Comparison of ENCODE assay signal across 7 mouse cellular contexts in the genomic region with DNA sequence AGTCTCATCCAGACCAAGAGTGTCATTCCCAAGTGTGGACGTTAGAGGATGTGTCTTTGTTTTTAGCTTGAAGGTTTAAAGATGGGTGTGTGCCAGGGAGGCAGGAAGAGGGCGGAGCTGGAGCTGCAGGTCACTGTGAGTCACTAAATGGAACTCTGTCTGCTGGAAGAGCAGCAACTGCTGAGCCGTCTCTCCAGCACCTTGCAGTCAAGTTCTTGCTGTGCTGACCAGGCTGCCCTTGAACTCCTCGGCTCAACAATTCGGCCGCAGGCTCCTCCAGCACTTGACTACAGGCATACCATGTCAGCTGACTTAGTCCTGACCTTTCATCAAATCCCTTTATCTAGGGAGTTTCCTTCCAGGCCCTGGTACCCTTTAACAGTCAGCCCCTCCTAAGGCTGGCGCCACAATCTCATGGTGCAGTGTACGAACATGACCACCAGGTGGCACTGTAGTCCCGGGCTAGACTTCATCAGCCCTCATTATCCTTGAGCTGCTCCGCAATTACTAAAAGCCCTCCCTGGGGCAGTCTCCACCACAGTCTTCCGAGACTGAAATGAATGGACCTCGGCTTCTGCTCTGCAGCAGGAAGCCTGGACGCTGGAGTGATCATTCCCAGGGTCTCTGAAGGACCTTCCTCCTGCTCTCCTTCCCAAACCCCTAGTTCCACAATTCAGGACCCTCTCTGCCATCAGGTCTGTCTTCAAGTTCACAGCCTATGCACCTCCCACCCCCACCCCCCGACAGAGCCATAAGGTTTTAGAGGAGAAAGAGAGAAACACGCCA. TPM values are rescaled to one million over a fixed set of nuclear protein-coding genes. Genes with fewer than 3 reads are reported as not detected.
DNase-seq lines count a peak whose midpoint lies in the region; ATAC-seq and TF ChIP-seq lines count a peak whose summit lies in the region.

No protein-coding gene starts in this region.

- H3K27ac ChIP-seq in embryonic facial prominence, embryonic 10.5 days (replicated peaks): peak overlapping the region; percentile 85
- H3K27ac ChIP-seq in limb, embryonic 11.5 days (replicated peaks; ENCODE audit: low read depth, low read length): peak overlapping the region; percentile 53
- peak overlapping the region; percentile 67 for H3K27ac ChIP-seq in midbrain, embryonic 13.5 days
- peak overlapping the region; percentile 64 for H3K27ac ChIP-seq in small intestine, adult 2 months (ENCODE audit: insufficient read depth, low read depth, low read length)

- peak overlapping the region; percentile 39 for H3K4me2 ChIP-seq in limb, embryonic 11.5 days (ENCODE audit: low read depth, severe bottlenecking)
- peak overlapping the region; percentile 47 for H3K4me2 ChIP-seq in midbrain, embryonic 13.5 days (replicated peaks)

- H3K9ac ChIP-seq in limb, embryonic 11.5 days (ENCODE audit: low read length): 0 out of 2 replicates have a peak overlapping the region, but pooled peaks have one; percentile 36
- H3K9ac ChIP-seq in midbrain, embryonic 13.5 days (replicated peaks): peak overlapping the region; percentile 55; the same call in 1 of the 2 replicates

- TF ChIP-seq CTCF in small intestine, adult 2 months (IDR thresholded peaks at IDR 0.05; ENCODE audit: extremely low read depth, insufficient read length, insufficient replicate concordance, low read depth, low read length): peak; percentile 95; the same call in 1 of the 2 replicates

- no peak for TF ChIP-seq POLR2A in small intestine, adult 2 months (IDR thresholded peaks at IDR 0.05; ENCODE audit: low read depth, low read length)

- peak; percentile 91 to 95 for DNase-seq in adrenal gland, adult 18-20 months (ENCODE audit: low spot score in 2 of 2)
- peak; percentile 89 for DNase-seq in embryonic facial prominence, embryonic 10.5 days (ENCODE audit: low spot score)
- peak; percentile 99 for DNase-seq in heart, adult 11 months
- peak; percentile 89 for DNase-seq in kidney, adult 18-20 months
- peak; percentile 96 for DNase-seq in limb, embryonic 11.5 days (ENCODE audit: low spot score)

- peak overlapping the region; percentile 45 for H3K4me3 ChIP-seq in embryonic facial prominence, embryonic 10.5 days
- peak overlapping the region; percentile 8; the same call in 1 of the 2 replicates for H3K4me3 ChIP-seq in limb, embryonic 11.5 days (ENCODE audit: low read depth, low read length)
- H3K4me3 ChIP-seq in midbrain, embryonic 13.5 days (replicated peaks): peak overlapping the region; percentile 19
- peak overlapping the region; percentile 31 for H3K4me3 ChIP-seq in small intestine, adult 2 months (ENCODE audit: low read depth, low read length)

- peaks cover 18% of the 10 kb centered on the region for H3K27me3 ChIP-seq in embryonic facial prominence, embryonic 10.5 days (replicated peaks; ENCODE audit: low read depth, poor library complexity, severe bottlenecking)
- H3K27me3 ChIP-seq in limb, embryonic 11.5 days (ENCODE audit: control insufficient read depth, insufficient read depth, low read length): no peaks in the 10 kb centered on the region; the same call in 1 of the 2 replicates
- H3K27me3 ChIP-seq in midbrain, embryonic 13.5 days: peaks cover 8% of the 10 kb centered on the region; the same call in 1 of the 2 replicates
- no peaks in the 10 kb centered on the region for H3K27me3 ChIP-seq in small intestine, adult 2 months (ENCODE audit: control insufficient read depth, insufficient read depth, low read length)

- no peaks in the 10 kb centered on the region for H3K36me3 ChIP-seq in embryonic facial prominence, embryonic 10.5 days (replicated peaks)
- no peaks in the 10 kb centered on the region for H3K36me3 ChIP-seq in limb, embryonic 11.5 days (ENCODE audit: control insufficient read depth, insufficient read depth, low read length)
- no peaks in the 10 kb centered on the region for H3K36me3 ChIP-seq in midbrain, embryonic 13.5 days
- no peaks in the 10 kb centered on the region for H3K36me3 ChIP-seq in small intestine, adult 2 months (ENCODE audit: control insufficient read depth, insufficient read depth, low read length)

- peaks cover 47% of the 10 kb centered on the region for H3K4me1 ChIP-seq in embryonic facial prominence, embryonic 10.5 days
- H3K4me1 ChIP-seq in limb, embryonic 11.5 days (ENCODE audit: control insufficient read depth, insufficient read depth, low read length): peaks cover 14% of the 10 kb centered on the region; the same call in 1 of the 2 replicates
- H3K4me1 ChIP-seq in midbrain, embryonic 13.5 days (replicated peaks): peaks cover 24% of the 10 kb centered on the region
- H3K4me1 ChIP-seq in small intestine, adult 2 months (ENCODE audit: control insufficient read depth, insufficient read depth, insufficient read length, low read length): peaks cover 27% of the 10 kb centered on the region

- 7% methylated on average over 15 of the region's 15 CpGs for WGBS in embryonic facial prominence, embryonic 10.5 days
- 4% methylated on average over 15 of the region's 15 CpGs for WGBS in limb, embryonic 11.5 days
- WGBS in midbrain, embryonic 13.5 days: 9% methylated on average over 15 of the region's 15 CpGs
- WGBS in small intestine, adult 2 months: 3% methylated on average over 15 of the region's 15 CpGs

- no peaks in the 10 kb centered on the region for H3K9me3 ChIP-seq in embryonic facial prominence, embryonic 10.5 days
- H3K9me3 ChIP-seq in limb, embryonic 11.5 days (ENCODE audit: control insufficient read depth, low read length): no peaks in the 10 kb centered on the region
- H3K9me3 ChIP-seq in midbrain, embryonic 13.5 days: no peaks in the 10 kb centered on the region

- ATAC-seq in limb, embryonic 11.5 days (ENCODE audit: insufficient number of reproducible peaks, low FRiP score, low TSS enrichment, low read depth): peak; percentile 65
- ATAC-seq in midbrain, embryonic 13.5 days: peak; percentile 84

RNA-seq across cellular contexts. Expression of gene Fam76a, which starts 23.1 kb away (rescaled TPM):
- 10 to 100 TPM; 25.2 to 26.1 TPM for total RNA-seq in adrenal gland, adult 18-20 months (2021)
- polyA plus RNA-seq in embryonic facial prominence, embryonic 10.5 days (2016; fragmentation: Nextera tagmentation; extraction: Ambion mirVana): 31.0 and 32.1 TPM in 2 replicates
- polyA plus RNA-seq in limb, embryonic 11.5 days (2014; fragmentation: Nextera tagmentation; extraction: Ambion mirVana): 30.1 and 32.9 TPM in 2 replicates
- 39.1 and 45.1 TPM in 2 replicates for polyA plus RNA-seq in midbrain, embryonic 13.5 days (2015; fragmentation: Nextera tagmentation; extraction: Ambion mirVana)
- 3.4 and 10.7 TPM in 2 replicates for polyA plus RNA-seq in small intestine, adult 2 months (2012; rRNA removed)

RNA-seq across cellular contexts. Expression of gene Fgr, which starts 28.4 kb away (rescaled TPM):
- under 1 TPM; 0.43 to 0.58 TPM for total RNA-seq in adrenal gland, adult 18-20 months (2021)
- 0.16 and 0.21 TPM in 2 replicates for polyA plus RNA-seq in embryonic facial prominence, embryonic 10.5 days (2016; fragmentation: Nextera tagmentation; extraction: Ambion mirVana)
- 0.17 and 0.35 TPM in 2 replicates for polyA plus RNA-seq in limb, embryonic 11.5 days (2014; fragmentation: Nextera tagmentation; extraction: Ambion mirVana)
- polyA plus RNA-seq in midbrain, embryonic 13.5 days (2015; fragmentation: Nextera tagmentation; extraction: Ambion mirVana): 0.12 TPM in 1 of 2 replicates, not detected in the other
- 3.5 and 3.8 TPM in 2 replicates for polyA plus RNA-seq in small intestine, adult 2 months (2012; rRNA removed)

Comparison
In these comparisons a context has a peak if more than half of its experiments do, and no peak if none do; other contexts are left out.
1. Peak in every context shown above with its lines: DNase-seq, ATAC-seq, H3K4me3 ChIP-seq and H3K27ac ChIP-seq.